Mouse (Mus musculus): ENCODE results near the gene Atp8a2. TPM values are rescaled to one million over a fixed set of nuclear protein-coding genes. Genes with fewer than 3 reads are reported as not detected.
"Not testable (repeated sequence)": the region's sequence is repeated elsewhere in the genome, so short reads cannot be mapped to it uniquely, and the experiment has no call there.

Gene Atp8a2
- polyA plus RNA-seq, 1 experiment: 0.70 TPM

- DNase-seq (ENCODE audit: low read depth): no peak
Measured at GRCm38 (mm10) chr14:59646826-59647697, 549.9 kb downstream of the Atp8a2 start.

- DNase-seq (ENCODE audit: low read depth): no peak
Measured at GRCm38 (mm10) chr14:59644896-59645295, 552.1 kb downstream of the Atp8a2 start.

GRCm38 (mm10) chr14:59644166-59644565, 552.8 kb downstream of the Atp8a2 start:
- DNase-seq (ENCODE audit: low read depth): no peak

GRCm38 (mm10) chr14:59643582-59643981, 553.4 kb downstream of the Atp8a2 start:
- DNase-seq (ENCODE audit: low read depth): no peak

DNA sequence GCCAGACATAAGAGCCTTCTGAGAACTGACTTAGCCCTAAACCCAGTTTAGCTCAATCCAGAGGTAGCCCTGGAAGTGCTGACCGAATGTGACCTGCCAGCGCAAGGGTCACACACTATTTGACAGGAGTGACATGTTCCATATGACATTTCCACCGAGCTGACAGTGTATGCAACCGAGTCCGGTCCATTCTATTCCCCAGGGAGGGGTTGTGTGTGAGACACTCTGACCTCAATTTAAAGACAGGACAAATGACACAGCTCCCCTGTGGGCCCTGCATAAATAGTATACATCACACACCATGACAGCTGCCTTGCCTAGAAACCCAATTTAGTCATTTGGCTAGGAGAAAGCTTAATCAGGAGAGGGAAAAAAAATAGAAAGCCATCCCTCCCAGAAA, 555.1 kb downstream of the Atp8a2 start:
- DNase-seq (ENCODE audit: low read depth): no peak

GRCm38 (mm10) chr14:59638906-59639703, 557.9 kb downstream of the Atp8a2 start:
- no peak for DNase-seq (ENCODE audit: low read depth)

DNA sequence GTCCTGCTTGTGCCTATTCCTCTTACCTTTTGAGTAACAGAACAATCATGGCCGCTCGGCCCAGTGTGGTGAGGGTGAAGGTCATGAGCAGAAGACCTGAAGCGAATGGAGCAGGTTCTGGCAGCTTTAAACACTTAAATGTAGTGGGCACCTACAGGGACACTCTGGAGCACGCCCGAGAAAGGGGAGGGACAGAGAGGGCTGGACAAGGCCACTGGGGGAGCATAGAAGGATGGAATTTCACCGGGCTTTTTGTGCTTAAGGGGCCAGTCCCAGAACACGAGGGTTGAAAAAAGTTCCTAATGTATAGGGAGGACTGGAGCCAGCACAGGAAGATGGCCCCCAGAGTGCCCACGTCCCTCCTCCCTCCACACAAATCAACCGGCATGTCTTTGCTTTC, 563.0 kb downstream of the Atp8a2 start:
- DNase-seq (ENCODE audit: low read depth): no peak

- no peak for DNase-seq (ENCODE audit: low read depth)
Measured at GRCm38 (mm10) chr14:59633295-59633898, 563.6 kb downstream of the Atp8a2 start.

DNA sequence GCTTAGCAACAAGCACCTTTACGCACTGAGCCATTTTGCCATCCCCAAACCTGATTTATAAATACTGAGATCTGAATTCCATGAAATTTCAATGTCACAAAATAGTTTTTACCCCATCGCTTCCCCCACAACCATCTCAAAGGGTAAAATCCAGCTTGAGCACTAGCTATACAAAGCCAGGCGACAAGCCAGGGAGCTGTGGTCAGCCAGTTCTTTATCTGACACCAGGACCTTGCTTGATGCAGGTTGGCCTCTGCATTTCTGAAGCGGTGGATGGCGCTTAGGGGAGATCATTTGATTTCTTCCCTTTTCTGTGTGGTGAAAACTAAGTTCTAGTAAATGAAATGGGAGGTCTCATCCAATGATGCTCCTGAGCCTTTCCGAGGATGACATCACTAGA, 564.9 kb downstream of the Atp8a2 start:
- no peak for DNase-seq (ENCODE audit: low read depth)

DNA sequence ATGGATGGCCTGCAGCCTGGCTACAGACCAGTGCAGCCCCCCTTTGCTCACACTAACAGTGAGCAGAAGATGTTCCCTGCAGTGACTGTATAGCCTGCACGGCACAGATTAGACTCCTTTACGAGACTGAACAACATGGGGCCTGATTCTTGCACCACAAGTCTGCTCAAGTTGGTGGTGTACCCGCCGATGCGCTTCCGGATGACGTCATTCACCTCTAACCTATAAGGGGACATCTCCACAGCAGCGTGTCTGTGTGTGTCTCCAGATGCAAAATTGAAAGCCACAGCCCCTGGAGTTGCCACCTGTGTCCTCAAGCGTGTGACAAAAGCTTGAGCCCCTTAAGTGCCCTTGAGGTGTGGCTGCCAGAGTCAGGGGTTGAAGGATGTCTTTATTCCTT, 566.9 kb downstream of the Atp8a2 start:
- no peak for DNase-seq (ENCODE audit: low read depth)

GRCm38 (mm10) chr14:59629308-59629707, 567.7 kb downstream of the Atp8a2 start:
- no peak for DNase-seq (ENCODE audit: low read depth)

DNA sequence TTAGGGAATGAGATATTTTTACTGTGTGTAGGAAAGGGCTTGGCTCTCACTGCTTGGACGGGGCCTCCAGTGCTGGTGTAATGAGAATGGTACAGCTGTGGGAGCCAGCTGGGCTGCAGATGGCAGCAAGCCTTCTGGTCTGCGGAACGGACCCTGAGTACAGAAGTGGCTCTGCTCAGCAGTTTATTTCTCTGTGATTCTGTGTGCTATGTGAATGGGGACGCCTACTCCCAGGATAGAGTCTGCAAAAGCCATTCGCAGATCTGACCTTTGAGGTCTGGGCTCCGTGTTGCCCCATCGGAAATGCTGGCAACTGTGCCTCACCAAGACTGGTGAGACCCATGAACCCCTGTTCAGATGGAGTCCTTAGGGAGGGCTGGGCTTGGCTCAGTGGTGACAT, 569.2 kb downstream of the Atp8a2 start:
- no peak for DNase-seq (ENCODE audit: low read depth)

GRCm38 (mm10) chr14:59627142-59627680, 569.8 kb downstream of the Atp8a2 start:
- DNase-seq (ENCODE audit: low read depth): no peak

GRCm38 (mm10) chr14:59626711-59627110, 570.3 kb downstream of the Atp8a2 start:
- no peak for DNase-seq (ENCODE audit: low read depth)

DNA sequence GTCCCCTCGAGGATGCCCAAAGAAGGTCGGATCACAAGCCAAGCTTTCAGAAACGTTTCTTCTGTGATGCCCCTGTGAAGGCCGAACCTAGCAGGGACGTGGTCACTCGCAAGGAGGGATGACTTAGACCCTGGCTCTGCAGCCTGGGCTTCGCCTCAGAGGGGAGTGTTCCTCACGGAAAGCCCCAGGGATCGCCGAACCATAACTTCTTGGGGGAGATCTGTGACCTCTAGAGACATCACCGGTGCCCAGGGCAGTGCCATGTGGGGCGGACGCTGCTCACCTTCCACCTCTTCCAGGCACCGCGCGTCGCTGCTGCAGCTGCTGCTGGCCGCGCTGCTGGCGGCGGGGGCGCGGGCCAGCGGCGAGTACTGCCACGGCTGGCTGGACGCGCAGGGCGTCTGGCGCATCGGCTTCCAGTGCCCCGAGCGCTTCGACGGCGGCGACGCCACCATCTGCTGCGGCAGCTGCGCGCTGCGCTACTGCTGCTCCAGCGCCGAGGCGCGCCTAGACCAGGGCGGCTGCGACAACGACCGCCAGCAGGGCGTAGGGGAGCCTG, 571.1 kb downstream of the Atp8a2 start:
- no peak for DNase-seq (ENCODE audit: low read depth)

GRCm38 (mm10) chr14:59625158-59625805, 571.7 kb downstream of the Atp8a2 start, which contains the start of gene Shisa2:
TSS of gene Shisa2 (plus strand) at chr14:59625308.
- no peak for DNase-seq (ENCODE audit: low read depth)

DNA sequence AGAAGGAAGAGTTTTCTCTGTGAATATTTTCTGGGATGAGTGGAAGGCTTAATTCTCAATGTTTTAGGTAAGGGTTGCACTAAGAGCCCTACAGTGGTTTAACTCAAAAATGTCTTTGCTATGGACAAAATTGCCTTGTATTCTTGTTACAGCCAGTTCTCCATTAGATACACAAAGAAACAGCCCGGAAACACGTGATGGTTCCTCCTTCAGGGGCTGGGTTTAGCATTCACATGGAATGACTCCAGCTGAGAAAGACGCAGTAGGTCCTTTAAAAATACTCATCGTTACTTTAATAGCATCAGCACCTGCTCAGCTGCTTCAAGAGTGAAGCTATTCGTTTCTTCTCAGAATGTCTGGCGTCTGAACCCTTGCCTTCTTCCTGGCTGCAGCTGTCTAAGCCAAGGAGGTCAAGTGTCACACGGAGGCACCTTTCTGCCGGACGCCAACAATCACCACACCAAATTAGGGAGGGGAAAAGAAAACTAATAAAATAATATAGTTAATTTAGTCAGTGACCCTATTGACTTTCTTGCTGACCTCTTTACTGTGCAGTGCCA, 572.6 kb downstream of the Atp8a2 start:
- no peak for DNase-seq (ENCODE audit: low read depth)

DNA sequence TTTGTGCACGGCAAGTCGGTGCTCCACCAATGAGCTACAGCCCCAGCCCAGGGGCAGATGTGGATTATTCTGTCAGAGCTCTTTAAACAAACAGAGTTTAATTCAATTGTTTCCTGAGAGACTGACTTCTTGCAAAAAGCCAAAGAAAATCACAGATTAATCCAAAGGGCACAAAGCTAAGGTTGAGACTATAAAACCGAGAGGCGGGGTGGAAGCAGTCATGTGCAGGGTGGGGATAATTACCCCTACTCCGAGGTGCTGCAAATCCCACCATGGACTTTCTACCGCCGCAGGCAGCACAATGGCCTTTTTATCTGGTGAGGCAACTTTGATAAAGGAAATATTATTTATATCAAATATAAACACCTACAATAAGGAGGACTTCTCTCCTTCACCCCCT, 580.2 kb downstream of the Atp8a2 start:
- DNase-seq (ENCODE audit: low read depth): no peak

DNA sequence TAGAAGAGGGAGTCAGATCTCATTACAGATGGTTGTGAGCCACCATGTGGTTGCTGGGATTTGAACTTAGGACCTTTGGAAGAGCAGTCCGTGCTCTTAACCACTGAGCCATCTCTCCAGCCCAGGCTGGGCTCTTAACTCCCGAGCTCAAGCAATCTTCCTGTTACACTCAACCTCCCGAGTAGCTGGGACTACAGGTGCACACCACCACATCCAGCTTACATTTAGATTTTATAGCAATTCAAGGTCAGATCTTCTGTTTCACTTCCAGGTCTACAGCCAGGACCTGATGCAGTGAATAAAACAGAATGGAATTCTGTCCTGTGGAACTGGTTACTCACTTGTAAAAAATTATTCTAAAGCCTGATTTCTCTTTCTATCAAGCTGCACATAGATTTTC, 582.8 kb downstream of the Atp8a2 start:
- not testable (repeated sequence) for DNase-seq (ENCODE audit: low read depth)

GRCm38 (mm10) chr14:59612920-59613625, 583.9 kb downstream of the Atp8a2 start:
- DNase-seq (ENCODE audit: low read depth): no peak

Data from gonadal fat pad, adult 2 months (tissue).